Mouse (Mus musculus) lung, embryonic 16.5 days (tissue): Measurements from ENCODE around the gene Gm17657. TPM values are rescaled to one million over a fixed set of nuclear protein-coding genes. Genes with fewer than 3 reads are reported as not detected.

Source experiments
- ATAC-seq: fragments of 200-750 bp; cut with Nextera tagmentation; 2 replicates; pipeline ENCODE4 v1.8.0; 2017; ENCODE audit warnings: low read depth, mild to moderate bottlenecking, moderate library complexity
- H3K27ac ChIP-seq: fragments of 300-500 bp; sonication (generic); 2 replicates; pipeline ENCODE4 v1.5.1; 2014; ENCODE audit warnings: mild to moderate bottlenecking, control low read depth, low read length
- H3K27me3 ChIP-seq: fragments of 300-500 bp; sonication (generic); 2 replicates; pipeline ENCODE4 v1.6.1; 2014; ENCODE audit warnings: low read depth, low read length, mixed read lengths; ENCODE audit not compliant: control insufficient read depth, insufficient read depth
- H3K36me3 ChIP-seq: fragments of 300-500 bp; sonication (generic); 2 replicates; pipeline ENCODE4 v1.6.1; 2014; ENCODE audit warnings: low read length; ENCODE audit not compliant: control insufficient read depth, insufficient read depth
- H3K4me1 ChIP-seq: fragments of 300-500 bp; sonication (generic); replicated peaks from 2 replicates; pipeline ENCODE4 v1.6.1; 2014; ENCODE audit warnings: low read length, mixed read lengths; ENCODE audit not compliant: control insufficient read depth, insufficient read depth
- H3K4me2 ChIP-seq: fragments of 300-500 bp; sonication (generic); 2 replicates; pipeline ENCODE4 v1.6.1; 2014; ENCODE audit warnings: low read depth, low read length, control low read depth
- H3K4me3 ChIP-seq: fragments of 300-500 bp; sonication (generic); 2 replicates; pipeline ENCODE4 v1.5.1; 2014; ENCODE audit warnings: mild to moderate bottlenecking, low read length, control low read depth
- H3K9ac ChIP-seq: fragments of 300-500 bp; sonication (generic); 2 replicates; pipeline ENCODE4 v1.6.1; 2014; ENCODE audit warnings: low read length, control low read depth
- H3K9me3 ChIP-seq: fragments of 300-500 bp; sonication (generic); 2 replicates; pipeline ENCODE4 v1.6.1; 2016; ENCODE audit warnings: low read length; ENCODE audit not compliant: control insufficient read depth
- WGBS: fragments of 180-500 bp; shearing (Covaris S2); extraction: QIAGEN DNeasy Blood & Tissue Kit; methylation state at CpG from one replicate; pipeline ENCODE4 v1.1.7; 2014; 5-methylcytosine and 5-hydroxymethylcytosine counted together
- polyA plus RNA-seq: library from polyadenylated mRNA; unstranded; fragments of >200 nt; fragmentation: Nextera tagmentation; extraction: Ambion mirVana; gene quantifications from 2 replicates; pipeline ENCODE4 v1.2.1, GENCODE M21; 2015

Gene Gm17657
- polyA plus RNA-seq, 1 experiment from 2014 or later: not detected

DNA sequence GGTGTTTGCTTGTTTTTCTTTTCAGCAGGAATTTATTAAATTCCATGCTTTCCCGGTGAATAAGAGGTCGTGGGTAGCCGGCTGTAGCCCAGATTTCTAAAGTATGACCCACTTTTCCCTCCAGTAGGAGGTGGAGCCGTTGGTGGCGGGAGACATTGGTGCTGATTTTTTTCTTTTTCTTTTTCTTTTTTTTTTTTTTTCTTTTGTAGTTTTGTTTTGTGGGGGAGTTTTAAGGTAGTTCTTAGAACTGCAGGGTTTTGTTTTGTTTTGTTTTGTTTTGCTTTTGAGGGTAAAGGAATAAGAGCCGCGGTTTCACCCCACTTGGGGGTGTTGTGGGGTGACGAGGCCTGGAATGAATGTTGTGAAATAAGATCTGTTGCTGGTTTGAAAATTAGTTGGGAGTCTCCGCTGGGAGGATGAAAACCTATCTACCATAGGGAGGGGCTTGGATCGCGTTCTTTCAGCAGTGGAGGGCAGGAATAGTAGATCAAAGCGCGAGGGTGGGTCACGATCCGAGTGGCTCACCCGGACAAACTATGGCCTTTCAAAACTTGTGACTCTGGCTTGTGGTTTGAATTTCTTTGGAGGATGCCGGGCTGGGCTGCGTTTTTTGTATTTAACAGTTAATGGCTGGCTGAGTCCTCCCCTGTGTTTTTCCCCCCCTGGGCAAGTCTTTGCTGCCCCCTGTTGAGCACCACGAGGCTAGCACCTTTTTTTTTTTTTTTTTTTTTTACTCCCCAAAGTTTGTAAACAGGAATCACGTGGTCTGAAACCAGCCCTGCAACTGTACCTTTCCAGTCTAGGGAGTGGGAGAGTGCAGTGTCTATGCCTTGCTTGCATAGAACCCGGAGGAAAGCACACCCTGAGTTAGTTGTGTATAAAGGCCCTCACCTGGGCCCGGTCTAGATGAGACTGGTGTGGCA, 56.9 kb downstream of the Gm17657 start:
- peaks cover 18% of the 10 kb centered on the region for H3K4me1 ChIP-seq
- 0 out of 2 replicates have a peak, but pooled peaks have one; percentile 0 for ATAC-seq
- WGBS: 1% methylated on average over 22 of the region's 22 CpGs

DNA sequence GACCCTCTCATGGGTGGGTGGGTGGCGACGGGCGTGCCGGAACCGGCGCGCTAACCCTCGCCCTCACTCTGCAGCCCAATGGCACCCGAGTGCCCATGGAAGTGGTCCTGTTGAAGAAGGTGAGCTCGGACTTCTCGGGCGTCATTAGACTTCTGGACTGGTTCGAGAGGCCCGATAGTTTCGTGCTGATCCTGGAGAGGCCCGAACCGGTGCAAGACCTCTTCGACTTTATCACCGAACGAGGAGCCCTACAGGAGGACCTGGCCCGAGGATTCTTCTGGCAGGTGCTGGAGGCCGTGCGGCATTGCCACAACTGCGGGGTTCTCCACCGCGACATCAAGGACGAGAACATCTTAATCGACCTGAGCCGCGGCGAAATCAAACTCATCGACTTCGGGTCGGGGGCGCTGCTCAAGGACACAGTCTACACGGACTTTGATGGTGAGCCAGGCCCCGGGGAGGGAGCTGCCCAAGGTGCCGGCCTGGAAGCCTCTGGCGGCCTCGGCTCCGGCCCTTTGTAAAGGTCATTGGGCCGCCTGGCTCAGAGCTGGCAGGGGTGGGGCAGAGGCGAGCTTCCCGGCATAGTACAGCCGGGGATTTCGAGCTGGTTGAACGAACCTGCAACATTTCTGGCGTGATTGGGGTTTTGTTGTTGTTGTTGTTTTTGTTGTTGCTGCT, 57.7 kb downstream of the Gm17657 start:
- Histone ChIP-seq H3K4me3 (peak overlapping the region; percentile 78), H3K36me3 (peaks cover 2% of the 10 kb centered on the region; the same call in 1 of the 2 replicates), H3K27me3 (no peaks in the 10 kb centered on the region), H3K9me3 (no peaks in the 10 kb centered on the region), H3K4me1 (peaks cover 18% of the 10 kb centered on the region), H3K4me2 (peak overlapping the region; percentile 93), H3K27ac (peak overlapping the region; percentile 71), H3K9ac (peak overlapping the region; percentile 85)
- no peak for ATAC-seq
- WGBS: under 1% methylated on average over 48 of the region's 48 CpGs

More for the DNA sequence above, 56.9 kb downstream of the Gm17657 start:
- Histone ChIP-seq H3K27me3 (no peaks in the 10 kb centered on the region), H3K4me3 (peak overlapping the region; percentile 78), H3K4me2 (peak overlapping the region; percentile 93), H3K36me3 (peaks cover 2% of the 10 kb centered on the region; the same call in 1 of the 2 replicates), H3K27ac (peak overlapping the region; percentile 72), H3K9me3 (no peaks in the 10 kb centered on the region), H3K9ac (peak overlapping the region; percentile 85)

DNA sequence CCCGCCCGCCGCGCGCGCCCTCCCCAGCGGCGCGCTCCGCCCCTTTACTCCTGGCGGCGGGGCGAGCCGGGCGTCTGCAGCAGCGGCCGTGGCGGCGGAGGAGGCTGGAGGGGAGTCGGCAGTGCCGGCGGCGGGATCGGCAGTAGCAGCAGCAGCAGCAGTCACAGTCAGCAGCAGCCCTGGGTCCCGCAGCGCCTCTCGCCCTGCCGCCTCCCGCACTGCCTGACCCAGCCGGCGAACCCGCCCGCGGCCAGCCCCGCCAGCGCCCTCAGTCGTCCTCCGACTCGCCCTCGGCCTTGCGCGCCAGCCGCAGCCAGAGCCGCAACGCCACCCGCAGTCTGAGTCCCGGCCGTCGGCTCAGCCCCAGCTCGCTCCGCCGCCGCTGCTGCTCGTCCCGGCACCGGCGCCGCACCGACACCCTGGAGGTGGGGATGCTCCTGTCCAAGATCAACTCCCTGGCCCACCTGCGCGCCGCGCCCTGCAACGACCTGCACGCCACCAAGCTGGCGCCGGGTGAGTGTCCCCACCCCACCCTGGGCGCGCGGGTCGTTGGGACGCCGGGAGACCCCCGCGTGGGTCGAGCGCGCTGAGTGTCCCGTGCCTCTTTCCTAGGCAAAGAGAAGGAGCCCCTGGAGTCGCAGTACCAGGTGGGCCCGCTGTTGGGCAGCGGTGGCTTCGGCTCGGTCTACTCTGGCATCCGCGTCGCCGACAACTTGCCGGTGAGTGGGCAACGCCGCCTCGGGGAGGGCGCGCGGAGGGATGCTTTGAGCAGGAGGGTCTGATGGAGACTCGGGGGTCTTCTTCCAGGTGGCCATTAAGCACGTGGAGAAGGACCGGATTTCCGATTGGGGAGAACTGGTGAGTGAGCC, 58.5 kb downstream of the Gm17657 start, which contains the start of gene Pim1:
Gene Pim1 (plus strand): TSS at position 41 of the 869 bp plus-strand sequence.
- WGBS: under 1% methylated on average over 74 of the region's 99 CpGs
- peak within 1 kb of the TSS; percentile 78 for H3K4me3 ChIP-seq
- H3K4me2 ChIP-seq: peak within 1 kb of the TSS; percentile 93
- H3K9me3 ChIP-seq: no peaks in the 10 kb centered on the region
- peak; percentile 39 for ATAC-seq
- peak within 1 kb of the TSS; percentile 85 for H3K9ac ChIP-seq
- peaks cover 2% of the 10 kb centered on the region; the same call in 1 of the 2 replicates for H3K36me3 ChIP-seq
- H3K27ac ChIP-seq: peak within 1 kb of the TSS; percentile 94
- H3K4me1 ChIP-seq: peaks cover 18% of the 10 kb centered on the region
- H3K27me3 ChIP-seq: no peaks in the 10 kb centered on the region

DNA sequence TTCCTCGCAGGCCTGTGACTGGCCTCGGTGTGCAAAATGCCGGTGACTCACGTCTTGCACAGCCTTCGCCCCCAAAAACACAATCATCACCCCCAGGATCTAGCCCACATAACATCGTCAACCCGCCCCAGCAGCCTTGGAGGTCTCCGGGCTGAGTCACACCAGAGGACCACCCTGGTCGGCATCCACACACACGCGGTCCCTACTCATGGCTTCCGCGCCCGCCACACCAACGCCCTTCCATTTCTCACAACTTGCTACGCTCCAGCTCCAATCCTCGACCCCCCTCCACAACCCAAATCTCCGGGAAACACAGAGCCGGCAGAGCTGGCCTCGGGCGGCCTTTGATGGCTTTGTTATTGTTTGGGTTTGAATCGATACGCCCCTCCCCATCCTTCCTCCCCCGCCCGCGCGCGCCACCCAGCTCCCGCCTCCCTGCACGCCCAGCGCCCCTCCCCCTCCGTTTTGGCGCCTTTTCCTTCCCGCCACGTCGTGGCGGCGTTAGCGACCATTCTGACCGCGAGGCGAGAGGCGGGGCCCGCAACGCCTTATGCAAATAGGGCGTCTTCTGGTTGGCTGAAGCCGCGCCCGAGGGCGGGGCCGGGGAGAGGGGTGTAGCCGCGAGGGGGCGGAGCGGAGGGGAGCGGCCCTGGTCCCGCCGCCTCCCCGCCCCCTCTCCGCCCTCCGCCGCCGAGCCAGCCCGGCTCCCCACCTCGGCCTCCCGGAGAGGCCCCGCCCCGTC, 59.3 kb downstream of the Gm17657 start:
- Histone ChIP-seq H3K36me3 (peaks cover 2% of the 10 kb centered on the region; the same call in 1 of the 2 replicates), H3K4me2 (peak overlapping the region; percentile 86), H3K9ac (peak overlapping the region; percentile 78), H3K27ac (peak overlapping the region; percentile 94), H3K27me3 (no peaks in the 10 kb centered on the region), H3K4me3 (peak overlapping the region; percentile 78), H3K9me3 (no peaks in the 10 kb centered on the region), H3K4me1 (peaks cover 18% of the 10 kb centered on the region)
- ATAC-seq: peak; percentile 95
- under 1% methylated on average over 62 of the region's 68 CpGs for WGBS

DNA sequence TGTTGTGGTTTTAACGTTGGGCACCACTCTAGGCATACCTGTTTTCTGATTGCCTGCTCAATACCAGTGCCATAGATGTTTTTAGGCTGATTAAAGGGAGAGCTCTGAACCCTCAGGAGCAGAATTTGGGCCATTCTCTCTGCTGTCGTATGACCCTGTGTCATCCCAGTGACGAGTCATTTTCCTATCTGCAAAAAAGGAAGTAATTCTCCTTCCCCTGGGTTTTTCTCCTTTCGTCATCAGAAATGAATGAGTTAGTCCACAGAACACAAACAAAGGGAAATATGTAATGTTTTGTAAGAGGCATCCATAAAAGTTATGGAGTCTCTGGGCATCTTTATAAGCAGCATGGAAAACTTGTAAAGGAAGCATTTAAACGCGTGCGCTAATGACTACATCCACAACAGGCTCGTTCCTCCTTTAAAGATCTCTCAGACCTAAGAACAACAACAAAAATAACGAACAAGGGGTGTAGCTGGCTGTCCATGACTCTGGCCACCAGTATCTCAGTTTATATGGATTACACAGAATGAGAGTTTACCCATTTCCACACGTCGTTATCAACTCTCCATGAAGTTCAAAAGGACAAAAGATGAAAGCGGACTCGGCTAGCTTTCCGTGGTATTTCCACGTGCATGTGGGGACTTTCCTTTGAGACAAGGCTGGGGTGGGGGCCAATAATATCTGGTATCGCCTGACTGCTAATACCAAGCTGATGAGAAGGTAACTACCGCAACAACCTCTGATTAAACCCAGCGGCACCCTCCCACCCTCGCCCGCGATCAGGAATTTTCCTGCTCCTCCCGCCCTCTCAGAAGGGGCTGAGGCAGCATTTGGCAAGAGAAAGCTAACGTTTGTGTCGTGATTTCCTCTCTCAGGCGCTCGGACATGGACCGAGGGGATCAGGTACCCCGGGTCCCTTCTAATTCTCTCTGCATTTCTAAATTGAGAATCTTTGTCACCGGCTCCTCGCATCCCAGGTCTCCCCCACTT, 60.2 kb downstream of the Gm17657 start:
- no peaks in the 10 kb centered on the region for H3K9me3 ChIP-seq
- no peaks in the 10 kb centered on the region for H3K27me3 ChIP-seq
- H3K4me1 ChIP-seq: peaks cover 18% of the 10 kb centered on the region
- ATAC-seq: no peak
- peak overlapping the region; percentile 94 for H3K27ac ChIP-seq
- peaks cover 2% of the 10 kb centered on the region; the same call in 1 of the 2 replicates for H3K36me3 ChIP-seq
- peak overlapping the region; percentile 78 for H3K9ac ChIP-seq
- 3% methylated on average over 30 of the region's 30 CpGs for WGBS
- peak overlapping the region; percentile 66 for H3K4me3 ChIP-seq
- H3K4me2 ChIP-seq: peak overlapping the region; percentile 86

DNA sequence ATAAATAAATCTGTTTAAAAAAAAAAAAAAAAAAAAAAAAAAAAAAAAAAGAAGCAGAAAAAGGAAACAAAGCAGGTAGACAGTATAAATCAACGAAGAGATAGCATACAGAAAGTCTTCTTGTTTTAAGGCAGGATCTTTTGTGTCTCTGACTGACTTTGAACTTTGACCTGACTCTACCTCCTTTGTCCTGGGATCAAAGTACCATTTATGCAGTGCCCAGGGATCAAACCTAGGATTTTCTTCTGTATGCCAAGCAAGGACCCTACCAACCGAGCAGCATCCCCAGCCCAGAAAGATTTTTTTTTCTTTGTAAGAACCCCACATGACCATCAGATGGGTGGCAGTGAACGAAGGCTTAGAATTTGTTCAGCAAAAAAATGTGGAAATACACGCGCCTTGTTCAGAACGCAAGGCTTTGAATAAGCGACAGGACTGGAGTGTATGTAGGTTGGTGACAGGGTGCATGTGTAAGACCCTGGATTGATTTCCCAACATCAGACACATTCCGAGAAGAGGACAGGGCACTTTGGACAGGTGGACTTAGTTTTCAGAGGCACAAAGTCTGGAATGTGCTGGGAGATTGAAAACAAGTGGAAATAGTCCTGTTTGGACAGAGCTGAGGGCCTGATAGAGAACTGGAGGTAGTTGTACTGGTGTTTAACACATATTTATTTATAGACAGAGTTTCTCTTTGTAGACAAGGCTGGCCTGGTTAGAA, 61.0 kb downstream of the Gm17657 start:
- Histone ChIP-seq H3K27ac (peak overlapping the region; percentile 94; the same call in 1 of the 2 replicates), H3K36me3 (no peaks in the 10 kb centered on the region; the same call in 1 of the 2 replicates), H3K27me3 (no peaks in the 10 kb centered on the region), H3K9me3 (no peaks in the 10 kb centered on the region), H3K4me1 (peaks cover 15% of the 10 kb centered on the region), H3K4me3 (no peak overlapping the region; the same call in 1 of the 2 replicates), H3K4me2 (no peak overlapping the region), H3K9ac (no peak overlapping the region)
- ATAC-seq: no peak
- 68% methylated on average over 8 of the region's 8 CpGs for WGBS
